Mouse (Mus musculus): Measurements from ENCODE around the gene Mapk1ip1l. TPM values are rescaled to one million over a fixed set of nuclear protein-coding genes. Genes with fewer than 3 reads are reported as not detected.

Mapk1ip1l gene
- polyA plus RNA-seq, 1 experiment = 28.1 TPM

DNA sequence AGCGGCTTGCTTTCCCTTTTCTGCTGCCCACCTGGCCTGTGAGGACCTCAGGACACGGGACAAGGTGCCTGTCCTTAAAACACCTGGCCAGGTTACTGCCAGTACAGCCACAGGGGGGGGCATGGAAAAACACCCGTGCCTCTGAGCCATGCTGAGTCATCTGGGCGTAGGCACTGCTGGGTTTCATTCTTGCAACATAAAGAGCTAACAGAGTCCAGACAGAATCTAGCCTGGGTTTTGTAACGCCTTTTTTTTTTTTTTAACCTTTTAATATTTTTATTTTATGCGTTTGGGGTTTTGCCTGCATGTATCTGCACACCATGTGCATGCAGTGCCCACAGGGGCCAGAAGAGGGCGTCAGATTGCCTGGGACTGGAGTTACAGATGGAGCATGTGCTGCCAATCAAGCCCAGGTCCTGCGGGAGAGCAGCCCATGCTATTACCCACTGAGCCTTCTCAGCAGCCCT, 56.1 kb downstream of the Mapk1ip1l start:
- DNase-seq (ENCODE audit: extremely low spot score in 1 of 2, low spot score in 1 of 2) = no peak

DNA sequence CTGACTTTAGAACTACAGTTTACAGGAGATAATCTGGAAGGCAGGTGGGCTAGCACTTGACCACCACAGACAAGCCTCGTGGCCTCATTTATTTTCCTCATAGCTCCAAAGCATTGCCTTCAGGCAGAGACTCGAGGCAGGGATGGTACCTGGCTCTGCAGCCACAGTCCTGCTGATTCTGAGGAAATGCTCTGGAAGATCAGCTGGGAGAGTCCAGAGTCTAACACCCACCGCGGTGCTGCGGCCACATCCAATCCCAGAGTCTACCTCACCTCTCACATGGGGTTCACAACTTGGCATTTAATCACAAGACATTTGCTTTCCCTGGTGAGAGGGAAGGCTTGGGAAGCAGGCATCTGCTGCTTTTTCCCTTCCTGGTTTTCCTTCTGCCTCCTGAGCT, 56.9 kb downstream of the Mapk1ip1l start:
- DNase-seq (ENCODE audit: extremely low spot score in 1 of 2, low spot score in 1 of 2) = no peak

DNA sequence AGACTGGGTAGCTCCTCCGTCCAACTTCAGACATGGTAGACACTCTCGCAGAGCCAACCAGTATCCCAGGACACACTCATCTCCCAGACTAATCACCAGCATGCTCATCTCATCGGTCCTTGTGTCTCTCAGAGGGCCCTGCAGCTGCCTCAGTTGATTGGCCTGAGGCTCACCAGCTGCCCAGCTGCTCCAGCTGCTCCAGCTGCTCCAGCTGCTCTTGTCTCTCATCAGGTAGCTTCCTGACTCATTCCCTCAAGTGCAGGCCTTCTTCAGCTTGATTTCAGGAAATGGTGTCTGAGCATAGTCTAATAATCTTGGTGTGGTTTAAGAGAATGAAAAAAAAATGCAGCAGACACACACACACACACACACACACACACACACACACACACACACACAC, 58.6 kb downstream of the Mapk1ip1l start:
- DNase-seq (ENCODE audit: extremely low spot score in 1 of 2, low spot score in 1 of 2) = no peak

DNA sequence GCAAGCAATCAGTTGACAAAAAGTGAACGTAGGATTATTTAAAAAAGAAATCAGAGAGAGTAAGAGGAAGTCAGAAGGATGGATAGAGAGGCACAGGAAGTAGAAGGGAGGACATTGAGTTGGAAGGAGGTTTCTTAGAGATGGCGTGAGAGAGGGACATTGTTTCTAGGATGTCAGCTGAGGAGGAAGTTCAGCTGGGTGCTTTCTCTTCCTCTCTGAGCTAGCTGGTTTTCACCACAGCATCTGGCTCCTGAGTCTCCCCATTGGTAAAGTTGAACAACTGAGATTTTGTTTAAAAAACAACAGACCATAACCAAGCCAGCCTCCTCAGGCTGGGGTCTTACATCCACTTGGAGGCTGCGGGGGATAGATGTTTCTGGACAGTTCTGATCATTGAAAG, 61.5 kb downstream of the Mapk1ip1l start:
- DNase-seq (ENCODE audit: extremely low spot score in 1 of 2, low spot score in 1 of 2) = no peak

DNA sequence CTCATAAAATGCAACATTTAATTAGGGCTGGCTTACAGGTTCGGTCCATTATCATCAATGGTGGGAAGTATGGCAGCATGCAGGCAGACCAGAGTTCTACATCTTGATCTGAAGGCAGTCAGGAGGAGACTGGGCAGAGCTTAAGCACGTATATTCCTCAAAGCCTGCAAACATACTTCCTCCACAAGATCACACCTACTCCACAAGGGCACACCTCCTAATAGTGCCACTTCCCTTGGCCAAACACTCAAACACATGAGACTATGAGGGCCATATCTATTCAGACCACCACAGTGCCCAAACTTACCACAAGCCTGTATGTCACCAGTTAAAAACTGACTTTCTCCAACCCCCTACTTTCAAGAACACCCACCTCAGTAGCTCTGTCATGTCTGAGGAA, 63.4 kb downstream of the Mapk1ip1l start:
- DNase-seq (ENCODE audit: extremely low spot score in 1 of 2, low spot score in 1 of 2) = no peak

DNA sequence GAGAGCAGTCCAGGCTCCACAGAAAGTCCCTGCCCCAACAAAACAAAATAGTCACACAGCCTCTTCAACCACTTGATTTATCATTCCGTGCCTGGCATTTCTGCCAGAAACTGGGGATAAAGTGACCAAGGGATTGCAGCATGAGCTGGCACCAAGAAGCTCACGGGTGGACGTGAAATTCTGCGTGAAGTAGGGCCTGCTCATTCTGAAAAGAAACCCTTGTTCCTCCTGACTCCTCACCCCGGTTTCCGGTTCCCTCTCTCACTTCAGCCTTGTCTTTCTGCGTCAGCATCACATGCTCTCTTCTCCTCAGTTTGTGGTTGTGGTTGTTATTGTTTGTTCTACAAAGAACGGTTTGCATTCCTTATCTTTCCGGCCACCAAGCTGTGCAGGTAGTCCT, 63.8 kb downstream of the Mapk1ip1l start:
- no peak for DNase-seq (ENCODE audit: extremely low spot score in 1 of 2, low spot score in 1 of 2)

DNA sequence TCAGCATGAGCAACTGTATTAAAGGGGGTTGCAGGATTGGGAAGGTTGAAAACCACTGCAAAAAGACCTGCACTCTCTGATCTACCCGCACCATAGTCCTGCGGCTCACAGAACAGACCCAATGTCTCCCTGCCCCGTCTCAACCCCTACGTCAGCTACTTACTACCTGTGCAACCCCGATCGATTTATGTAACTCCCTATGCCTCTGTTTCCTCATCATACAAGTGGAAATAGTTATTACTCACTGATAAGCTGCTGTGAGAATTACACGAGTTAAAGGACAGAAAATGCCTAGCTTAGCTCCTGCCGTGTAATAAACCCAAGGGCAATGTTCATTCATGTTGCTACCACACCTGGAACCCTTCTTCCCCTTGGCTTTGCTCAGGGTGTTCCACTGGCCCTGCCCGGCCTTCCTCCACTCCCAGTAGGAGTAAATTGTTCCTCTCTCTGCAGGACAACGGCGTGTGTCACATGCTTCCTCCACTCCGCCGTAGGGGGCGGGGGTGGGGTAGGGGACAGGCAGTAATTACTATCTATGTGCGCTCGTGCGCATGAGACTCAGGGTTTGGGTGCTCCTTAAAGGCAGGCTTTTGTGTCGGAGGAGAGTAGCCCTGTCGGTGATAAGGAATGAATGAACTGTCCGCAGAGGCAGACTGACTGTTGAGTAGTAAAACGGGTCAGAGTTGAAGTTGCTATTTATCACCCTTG, 66.8 kb downstream of the Mapk1ip1l start:
- DNase-seq (ENCODE audit: extremely low spot score in 1 of 2, low spot score in 1 of 2) = no peak

DNA sequence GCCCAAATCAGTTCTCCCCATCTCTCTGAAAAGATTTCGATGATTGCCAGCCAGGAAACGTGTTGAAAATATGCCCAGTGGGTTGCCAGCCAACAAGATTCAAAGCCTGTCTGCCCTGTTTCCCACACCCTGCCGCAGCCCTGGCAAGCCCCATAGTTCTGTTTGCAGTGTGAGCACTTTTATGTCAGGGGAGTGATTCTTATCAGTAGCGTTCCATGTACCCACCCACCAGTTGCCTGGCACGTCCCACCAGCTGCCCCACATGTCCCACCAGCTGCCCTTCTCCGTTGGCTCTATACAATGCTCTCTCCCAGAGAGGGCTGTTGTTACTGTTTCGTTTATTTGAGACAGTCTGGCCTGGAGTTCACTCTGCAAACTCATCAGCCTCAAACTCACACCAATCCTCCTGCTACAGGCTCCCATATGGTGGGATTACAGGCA, 68.8 kb downstream of the Mapk1ip1l start:
- peak in 1 of 2 experiments; percentile 66 for DNase-seq (ENCODE audit: extremely low spot score in 1 of 2, low spot score in 1 of 2)

DNA sequence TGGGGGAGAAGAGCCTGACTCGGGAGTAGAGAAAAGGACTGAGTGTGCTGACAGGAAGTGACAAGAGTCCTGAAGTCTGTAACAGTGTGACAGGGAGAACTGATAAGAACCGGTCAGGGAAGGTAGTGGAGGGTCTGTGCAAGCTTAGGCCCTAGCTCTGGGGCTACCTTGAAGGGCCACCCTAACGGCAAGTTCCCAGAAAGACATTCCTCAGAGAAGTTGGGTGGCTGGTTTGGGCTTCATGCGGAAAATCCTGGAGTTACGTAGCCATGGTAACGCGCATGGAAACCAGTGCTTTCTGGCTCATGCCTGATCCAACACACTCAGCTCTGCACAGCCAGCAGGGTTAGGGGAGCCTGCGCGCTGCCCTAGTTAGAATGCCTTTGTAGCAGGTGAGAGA, 69.4 kb downstream of the Mapk1ip1l start, which contains the start of gene Lgals3:
Gene Lgals3 (plus strand): TSS at position 291 of the 400 bp plus-strand sequence.
- peak; percentile 31 to 73 for DNase-seq (ENCODE audit: extremely low spot score in 1 of 2, low spot score in 1 of 2)

DNA sequence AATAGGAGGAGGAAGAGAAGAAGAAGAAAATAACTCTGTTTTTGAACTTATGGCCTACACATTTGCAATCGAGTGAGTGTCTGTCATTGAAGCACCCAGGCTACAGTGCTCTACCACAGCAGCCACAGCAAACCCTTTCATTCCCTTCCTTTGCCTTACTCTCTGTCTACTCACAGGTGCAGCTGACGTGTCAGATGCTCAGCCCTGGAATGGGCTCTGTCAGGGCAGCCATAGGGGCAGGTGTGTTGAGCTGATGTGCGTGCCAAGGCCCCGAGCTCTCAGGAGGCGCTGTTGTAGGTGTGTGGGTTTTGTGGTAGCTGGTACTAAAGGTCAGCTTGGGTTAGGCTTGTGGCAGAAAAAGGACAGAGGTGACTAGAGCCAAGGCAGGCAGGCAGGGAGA, 71.7 kb downstream of the Mapk1ip1l start:
- no peak for DNase-seq (ENCODE audit: extremely low spot score in 1 of 2, low spot score in 1 of 2)

DNA sequence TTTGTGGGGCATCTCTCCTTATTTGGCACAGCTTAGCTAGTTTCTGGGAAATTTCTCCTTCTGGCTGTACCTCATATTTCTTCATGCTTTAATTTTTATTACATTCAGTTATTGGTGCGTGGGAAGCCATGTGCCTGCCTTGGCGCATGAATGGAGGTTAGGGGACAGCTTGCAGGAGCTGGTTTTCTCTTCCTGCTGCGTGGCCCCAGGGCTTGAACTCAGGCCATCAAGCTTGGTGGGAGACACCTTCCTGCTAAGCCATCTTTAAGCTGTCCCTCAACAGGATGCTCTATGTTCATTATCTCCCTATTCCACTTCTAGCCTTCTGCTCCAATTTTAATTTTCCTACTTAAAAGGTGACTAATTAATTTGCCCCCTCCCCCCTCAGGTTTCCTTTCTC, 72.7 kb downstream of the Mapk1ip1l start:
- no peak for DNase-seq (ENCODE audit: extremely low spot score in 1 of 2, low spot score in 1 of 2)

DNA sequence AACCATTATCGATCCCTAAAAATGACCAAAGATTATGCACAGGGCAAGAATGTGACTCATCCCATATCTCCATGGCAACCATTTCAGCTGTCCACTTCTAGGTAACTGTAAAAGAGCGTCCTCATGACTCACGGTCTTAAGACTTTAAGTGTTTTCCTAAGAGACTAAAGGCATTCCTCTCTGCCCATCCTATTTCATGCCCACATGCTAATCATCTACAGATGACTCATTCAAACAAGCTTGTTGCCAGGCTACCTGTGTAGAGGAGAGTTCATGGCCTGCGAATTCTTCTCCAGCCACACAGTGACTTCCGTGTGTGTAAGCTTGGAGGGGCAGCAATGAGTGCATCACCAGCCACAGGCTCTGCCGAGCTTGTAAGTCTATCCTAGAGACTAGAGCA, 73.6 kb downstream of the Mapk1ip1l start:
- no peak for DNase-seq (ENCODE audit: extremely low spot score in 1 of 2, low spot score in 1 of 2)

Other genes starting within 250 kb of the Mapk1ip1l start
- 1.8 and 2.4 TPM in 2 replicates for gene Gch1, start 108.9 kb upstream of the Mapk1ip1l start, polyA plus RNA-seq (2012; rRNA removed)
- gene Wdhd1, start 21.4 kb upstream of the Mapk1ip1l start, polyA plus RNA-seq (2012; rRNA removed) = 5.6 and 6.6 TPM in 2 replicates
- 5.6 and 5.9 TPM in 2 replicates for gene Socs4, start 21.3 kb upstream of the Mapk1ip1l start, polyA plus RNA-seq (2012; rRNA removed)
- 2.2 and 5.4 TPM in 2 replicates for gene Lgals3, start 69.5 kb downstream of the Mapk1ip1l start, polyA plus RNA-seq (2012; rRNA removed)
- gene Dlgap5, start 120.1 kb downstream of the Mapk1ip1l start, polyA plus RNA-seq (2012; rRNA removed) = 0.61 and 0.76 TPM in 2 replicates
- gene Fbxo34, start 152.2 kb downstream of the Mapk1ip1l start, polyA plus RNA-seq (2012; rRNA removed) = 46.4 and 53.0 TPM in 2 replicates